Mouse (Mus musculus) layer of hippocampus, adult 6 months (tissue): ENCODE measurements around the gene Vmn2r85. TPM values are rescaled to one million over a fixed set of nuclear protein-coding genes. Genes with fewer than 3 reads are reported as not detected.

Source experiments
- long read RNA-seq, 2 experiments: library from polyadenylated mRNA; unstranded; transcript quantifications; one replicate each; pipeline ENCODE4 v2.0.0; 2019 to 2020
- polyA plus RNA-seq: library from polyadenylated mRNA; unstranded; fragments of <200 nt; fragmentation: Nextera tagmentation; gene quantifications from 2 replicates; pipeline ENCODE4 v1.2.3, GENCODE M21; 2021

Vmn2r85 gene
- 0.05 TPM in 1 of 2 replicates, not detected in the other for polyA plus RNA-seq
- long read RNA-seq, experiment 1 = 0 reads
- long read RNA-seq, experiment 2 = 0 reads

GRCm38 (mm10) chr10:130429603-130430002 is at the start of gene Vmn2r85:
TSS of gene Vmn2r85 (minus strand) at chr10:130429703.

GRCm38 (mm10) chr10:130455950-130456349 is 26.4 kb upstream of the Vmn2r85 start, which contains the start of gene Vmn2r86:
TSS of gene Vmn2r86 (minus strand) at chr10:130456050.

GRCm38 (mm10) chr10:130394232-130394631 is 35.3 kb downstream of the Vmn2r85 start, which contains the start of gene Vmn2r84:
TSS of gene Vmn2r84 (minus strand) at chr10:130394332.

Other genes starting within 250 kb of the Vmn2r85 start
- not detected in 2 replicates for gene Olfr826, start 245.5 kb downstream of the Vmn2r85 start, polyA plus RNA-seq
- not detected in 2 replicates for gene Olfr827, start 215.3 kb downstream of the Vmn2r85 start, polyA plus RNA-seq
- gene Neurod4, start 149.5 kb downstream of the Vmn2r85 start, polyA plus RNA-seq = 0.06 and 0.09 TPM in 2 replicates
- 0.09 TPM in 1 of 2 replicates, not detected in the other for gene Tespa1, start 106.8 kb downstream of the Vmn2r85 start, polyA plus RNA-seq
- 0.01 TPM in 1 of 2 replicates, not detected in the other for gene Vmn2r84, start 35.4 kb downstream of the Vmn2r85 start, polyA plus RNA-seq
- gene Vmn2r86, start 26.3 kb upstream of the Vmn2r85 start, polyA plus RNA-seq = 0.03 TPM in 1 of 2 replicates, not detected in the other
- gene Vmn2r87, start 67.7 kb upstream of the Vmn2r85 start, polyA plus RNA-seq = 0.11 and 0.14 TPM in 2 replicates